Mouse (Mus musculus) adrenal gland (tissue): ENCODE results near the gene Zdhhc19.

Experiments
- intact Hi-C: fragments of 180-260 bp; cut with DNase I; formaldehyde crosslinking; loops from one replicate; pipeline ENCODE4 v1.15.1; 2025

Zdhhc19 gene

DNA sequence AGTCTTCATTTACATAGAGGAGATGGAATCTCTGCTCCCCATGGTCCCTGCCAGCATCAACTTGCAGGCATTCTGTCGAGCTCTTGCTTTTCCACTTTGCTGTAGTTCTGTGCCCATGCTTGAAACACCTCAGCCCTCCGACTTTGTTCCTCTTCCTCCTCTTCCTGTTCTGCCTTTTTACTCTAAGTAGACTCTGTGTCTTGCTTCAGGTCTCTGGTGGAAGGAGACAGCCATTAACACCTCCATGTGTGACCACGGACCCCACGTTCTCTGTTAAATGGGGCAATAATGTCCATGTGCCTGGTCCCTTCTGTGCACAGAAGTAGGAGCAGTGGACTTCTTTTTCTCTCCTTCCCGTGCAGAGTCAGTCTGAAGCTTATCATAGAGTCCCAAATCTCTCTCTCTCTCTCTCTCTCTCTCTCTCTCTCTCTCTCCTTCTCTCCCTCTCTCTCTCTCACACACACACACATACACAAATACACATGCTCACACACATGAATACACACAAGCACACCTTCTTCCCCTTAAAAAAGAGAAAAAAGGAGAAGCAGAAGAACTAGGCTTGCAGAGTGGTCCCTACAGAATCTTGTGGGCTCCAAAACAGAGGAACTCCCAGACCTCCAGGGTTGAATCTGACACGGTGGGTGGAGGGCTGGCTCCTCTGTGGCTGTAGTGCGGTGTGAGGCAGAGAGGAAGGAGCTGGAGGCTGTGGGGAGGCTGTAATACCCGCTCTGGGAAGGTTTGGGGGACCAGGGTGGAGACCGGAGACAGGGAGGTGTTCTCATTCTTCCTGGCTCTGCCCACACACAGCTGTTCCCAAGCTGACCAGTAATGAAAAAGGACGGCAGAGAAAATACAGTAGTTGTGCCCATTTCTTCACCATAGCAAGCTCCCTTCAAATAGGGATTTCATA lies 51.3 kb downstream of the Zdhhc19 start:
- intact Hi-C loops, result no loop called here

DNA sequence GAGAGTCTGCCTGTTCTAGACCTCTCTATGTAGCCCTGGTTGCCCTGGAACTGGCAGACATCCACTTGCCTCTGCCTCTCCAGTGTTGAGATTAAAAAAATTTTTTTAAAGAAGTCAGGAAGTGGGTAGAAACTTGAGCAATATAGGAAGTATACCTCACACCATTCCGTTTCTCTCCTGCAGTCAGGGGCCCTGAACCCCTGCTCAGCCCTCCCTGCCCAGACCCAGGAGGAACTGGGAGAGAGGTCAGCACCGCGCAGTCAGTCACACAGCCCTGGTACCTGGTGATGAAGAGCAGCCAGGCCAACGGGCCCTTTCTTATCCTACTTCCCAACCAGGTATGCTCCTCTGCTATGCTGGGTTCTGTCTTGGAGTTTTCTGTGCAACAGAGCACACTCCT lies 54.0 kb downstream of the Zdhhc19 start:
- intact Hi-C loops, result no loop called here

DNA sequence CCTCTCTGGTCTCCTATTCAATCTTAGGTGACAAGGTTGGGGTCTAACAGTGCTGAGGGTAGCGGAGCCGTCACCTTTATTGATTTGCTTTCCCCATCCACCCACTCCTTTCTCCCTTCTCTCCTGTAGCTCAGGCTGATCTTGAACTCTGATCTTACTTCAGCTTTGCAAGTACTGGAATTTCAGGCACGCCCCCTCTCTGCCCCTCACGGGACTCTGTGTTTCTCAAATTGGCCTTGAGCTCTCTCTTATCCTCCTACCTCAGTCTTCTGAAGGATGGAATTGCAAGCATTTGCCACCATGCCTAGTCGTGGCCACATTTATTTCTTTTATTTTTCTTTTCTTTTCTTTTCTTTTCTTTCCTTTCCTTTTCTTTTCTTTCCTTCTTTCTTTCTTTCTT lies 54.4 kb downstream of the Zdhhc19 start:
- intact Hi-C loops, result no loop called here

DNA sequence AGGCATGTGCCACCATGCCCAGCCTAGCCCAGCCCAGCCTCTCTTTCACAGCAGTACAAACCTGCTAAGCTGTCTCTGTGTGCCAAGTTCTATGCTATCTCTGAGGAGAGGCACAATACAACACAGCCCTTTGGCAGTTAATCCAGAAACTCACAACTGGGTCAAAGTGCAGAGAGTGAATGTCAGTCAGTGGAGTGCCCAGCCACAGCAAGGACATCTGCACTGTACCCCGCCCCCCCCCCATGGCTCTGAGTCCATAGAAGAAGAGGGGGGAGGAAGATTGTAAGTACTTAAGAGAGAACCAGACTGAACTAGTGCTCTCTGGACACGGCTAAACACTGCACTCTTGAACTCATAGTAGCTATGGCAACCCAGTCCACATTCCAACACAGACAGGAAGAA lies 55.3 kb downstream of the Zdhhc19 start:
- intact Hi-C loops, result no loop called here

DNA sequence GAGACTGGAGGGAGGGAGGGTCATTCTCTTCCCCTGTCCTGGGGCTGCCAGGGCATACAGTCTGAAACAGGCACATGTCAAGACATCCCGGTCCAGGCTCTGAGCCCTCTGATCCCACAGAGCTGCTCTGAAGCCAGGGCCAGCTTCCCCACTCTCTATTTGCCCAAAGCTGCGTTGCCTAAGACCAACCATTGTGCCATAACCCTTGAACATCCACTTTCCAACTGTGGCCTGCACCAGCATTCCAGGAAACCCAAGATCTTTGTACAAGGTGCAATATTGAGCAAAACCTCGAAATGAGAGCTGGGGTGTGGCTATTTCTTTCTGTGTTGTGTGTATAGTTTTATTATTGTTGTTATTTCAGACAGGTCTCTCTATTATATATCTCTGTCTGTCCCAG lies 59.5 kb downstream of the Zdhhc19 start:
- intact Hi-C loops, result no loop called here

DNA sequence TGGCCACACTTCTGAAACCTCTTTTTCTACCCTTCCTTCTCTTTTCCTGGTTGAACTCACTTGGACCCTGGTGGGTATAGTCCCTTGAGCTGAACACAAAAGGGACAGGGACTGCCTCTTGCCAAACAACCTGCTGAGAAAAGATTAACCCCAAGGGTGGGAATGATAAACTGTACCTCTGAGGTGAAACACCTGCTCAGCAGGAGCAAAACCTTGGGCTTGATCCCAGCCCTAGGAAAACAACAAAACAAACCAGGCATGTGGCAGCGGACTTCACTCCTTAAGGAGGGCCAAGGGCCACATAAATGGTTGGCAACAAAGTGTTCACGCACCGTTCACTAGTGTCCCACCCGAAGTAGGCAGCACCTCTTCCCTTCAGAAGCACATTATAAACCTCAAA lies 63.4 kb downstream of the Zdhhc19 start:
- intact Hi-C loops, result no loop called here

DNA sequence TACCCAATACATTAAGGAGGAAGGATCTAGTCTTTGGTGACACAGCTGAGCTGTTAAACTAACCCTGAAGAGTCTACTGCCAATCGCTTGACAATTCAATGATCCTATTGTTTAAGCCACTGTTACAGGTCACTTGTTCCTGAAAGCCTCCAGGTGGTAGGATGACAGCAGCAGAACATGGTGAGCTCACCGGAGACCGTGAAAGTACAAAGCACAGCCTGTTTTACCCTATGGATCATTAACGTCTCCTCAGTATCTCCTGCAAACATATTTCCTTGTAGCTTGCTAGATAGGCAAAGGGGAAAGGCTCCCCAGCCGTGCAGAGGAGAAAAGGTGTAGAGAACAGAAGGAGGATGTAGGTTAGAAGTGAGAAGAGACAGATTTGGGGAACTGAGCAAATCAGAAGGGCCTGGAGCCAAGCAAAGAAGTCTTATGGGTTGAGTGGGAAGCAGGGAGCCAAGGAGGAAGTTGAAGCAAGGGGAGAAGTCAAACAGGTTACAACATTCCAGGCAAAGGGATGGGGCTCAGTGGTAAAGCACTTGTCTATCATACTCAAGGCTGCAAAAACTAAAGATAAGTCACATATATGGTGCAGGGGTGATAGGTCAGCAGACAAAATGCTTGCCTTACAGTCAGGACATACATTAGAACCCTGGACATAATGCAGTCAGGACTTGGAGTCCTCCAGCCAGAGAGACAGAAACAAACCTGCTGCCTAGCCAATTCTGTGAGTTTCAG lies 67.2 kb downstream of the Zdhhc19 start:
- intact Hi-C loops, result no loop called here

DNA sequence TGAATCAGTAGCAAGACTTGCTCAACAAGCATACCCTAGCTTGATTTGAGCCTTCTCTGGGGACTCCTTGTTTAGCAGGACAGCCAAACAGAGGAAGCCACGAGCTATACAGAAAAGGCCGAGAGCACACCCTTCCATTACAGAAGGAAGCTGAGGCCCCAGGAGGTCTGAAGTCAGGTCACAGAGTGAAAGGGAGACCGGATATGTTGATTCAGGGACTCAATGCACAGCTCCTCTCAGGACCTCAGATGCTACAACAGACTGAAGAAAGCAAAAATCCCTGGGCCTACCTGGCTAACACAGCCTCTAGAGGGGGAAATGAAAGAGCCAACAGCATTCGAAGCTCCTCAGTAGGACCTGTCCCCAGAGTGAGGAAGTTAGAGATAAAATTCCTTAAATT lies 71.2 kb downstream of the Zdhhc19 start:
- intact Hi-C loops, result no loop called here

DNA sequence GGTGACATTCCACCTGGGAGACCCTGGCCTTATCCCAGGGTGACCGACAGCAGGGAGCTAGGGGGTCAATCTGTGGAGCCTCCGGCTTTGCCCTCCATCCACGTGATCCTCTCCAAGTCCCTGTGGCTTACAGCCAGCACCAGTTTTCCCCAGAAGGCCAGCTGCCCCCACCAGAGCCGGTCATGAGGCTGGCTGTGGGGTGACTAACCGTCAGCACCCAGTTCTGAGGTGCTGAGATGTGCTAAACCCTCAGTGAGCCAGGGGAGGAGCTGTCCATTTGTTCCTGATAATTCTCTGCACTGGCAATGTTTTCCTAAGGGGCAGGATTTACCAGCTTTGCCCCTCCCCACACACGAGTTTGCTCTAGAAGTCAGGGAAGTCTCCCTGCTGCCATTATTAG lies 72.3 kb downstream of the Zdhhc19 start:
- intact Hi-C loops, result no loop called here

DNA sequence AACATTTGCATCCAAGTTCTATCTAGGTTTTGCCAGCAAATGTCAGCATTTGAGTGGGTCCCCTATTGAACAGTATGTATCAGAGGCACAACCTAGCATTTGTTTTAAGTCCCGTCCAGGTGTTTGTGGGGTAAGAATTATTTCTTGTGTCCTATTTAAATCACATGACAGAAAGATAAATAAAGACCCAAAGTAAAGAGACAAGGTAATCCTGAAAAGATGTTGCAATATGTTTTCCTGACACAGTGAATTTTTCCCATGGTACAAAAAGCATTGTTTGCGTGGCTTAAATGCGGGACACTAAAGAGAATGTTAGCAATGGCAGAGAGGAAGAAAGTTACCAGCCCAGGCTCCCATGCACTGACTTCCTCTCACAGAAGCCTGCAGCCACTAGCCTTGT lies 74.0 kb downstream of the Zdhhc19 start:
- intact Hi-C loops, result no loop called here

DNA sequence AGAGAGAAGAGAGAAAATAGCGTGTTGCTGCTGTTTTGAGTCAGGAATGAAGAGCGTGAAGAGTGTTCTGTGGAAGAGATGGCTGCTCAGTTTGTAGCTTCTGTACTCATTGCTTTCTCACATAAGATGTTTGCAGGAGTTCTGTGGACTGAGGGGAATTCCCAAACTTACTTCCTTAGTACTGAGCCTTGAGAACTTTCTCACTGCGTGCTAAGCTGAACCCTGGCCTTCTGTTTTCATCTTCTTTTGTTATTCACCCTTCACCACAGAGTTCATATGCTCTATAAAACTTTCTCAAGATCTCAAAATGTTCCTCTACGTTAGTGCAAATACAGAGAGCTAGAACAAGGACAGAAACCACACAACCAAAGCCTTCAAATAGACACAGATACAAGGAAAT lies 76.5 kb downstream of the Zdhhc19 start:
- intact Hi-C loops, result no loop called here

DNA sequence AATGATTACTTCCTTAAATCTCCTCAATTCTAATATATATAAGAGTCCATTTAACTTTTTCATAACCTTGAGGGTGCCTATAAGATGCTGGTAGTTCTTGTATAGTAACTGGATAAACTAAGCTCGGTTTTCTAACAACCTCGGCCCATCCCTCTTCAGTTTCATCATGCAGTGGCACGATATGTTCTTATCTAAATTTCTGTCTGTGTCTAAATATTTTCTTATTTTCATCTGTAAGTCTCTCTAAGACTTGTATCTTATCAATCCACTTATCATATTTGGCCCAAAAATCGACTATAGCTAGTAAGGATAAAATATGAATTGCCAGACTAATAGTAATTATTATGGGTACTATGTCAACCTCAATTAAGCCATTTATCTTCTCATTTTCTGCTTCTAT lies 90.4 kb downstream of the Zdhhc19 start:
- intact Hi-C loops, result no loop called here

DNA sequence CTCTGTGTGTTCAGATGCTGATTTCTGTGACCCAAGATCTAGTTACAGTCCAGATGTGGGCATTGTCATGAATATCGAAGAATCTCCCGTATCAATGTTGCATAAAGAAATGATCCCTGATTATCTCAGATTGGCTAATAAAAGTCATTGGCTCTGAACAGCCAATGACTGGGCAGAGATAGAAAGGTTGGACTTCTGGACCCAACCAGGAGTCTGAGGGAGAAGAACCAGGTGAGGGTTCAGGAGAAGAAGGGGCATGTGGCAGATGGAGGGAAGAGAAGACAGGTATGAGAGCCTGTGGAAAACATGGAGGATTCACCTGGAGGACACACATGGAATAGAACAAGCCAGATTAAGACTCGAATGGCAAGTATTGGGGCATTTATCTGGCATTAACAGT lies 92.5 kb downstream of the Zdhhc19 start:
- intact Hi-C loops, result no loop called here

DNA sequence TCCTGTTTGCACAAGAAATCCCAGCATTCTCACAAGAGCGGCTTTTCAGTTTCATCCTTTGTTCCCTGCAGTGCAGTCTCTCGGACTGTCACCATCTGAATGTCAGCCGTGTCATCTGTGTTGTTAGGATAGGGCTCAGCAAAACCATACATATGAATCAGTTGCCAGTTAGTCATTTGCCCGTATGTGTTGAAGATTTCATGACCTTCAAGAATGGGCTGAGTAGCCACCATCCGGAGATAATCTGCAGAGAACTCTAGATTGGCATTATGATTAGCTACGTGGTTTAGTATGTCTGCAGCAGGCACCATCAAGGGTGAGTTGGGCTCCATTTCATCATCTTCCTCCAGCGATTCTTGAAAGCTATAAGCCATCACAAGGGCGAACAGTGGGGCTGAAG lies 95.5 kb downstream of the Zdhhc19 start:
- intact Hi-C loops, result no loop called here

DNA sequence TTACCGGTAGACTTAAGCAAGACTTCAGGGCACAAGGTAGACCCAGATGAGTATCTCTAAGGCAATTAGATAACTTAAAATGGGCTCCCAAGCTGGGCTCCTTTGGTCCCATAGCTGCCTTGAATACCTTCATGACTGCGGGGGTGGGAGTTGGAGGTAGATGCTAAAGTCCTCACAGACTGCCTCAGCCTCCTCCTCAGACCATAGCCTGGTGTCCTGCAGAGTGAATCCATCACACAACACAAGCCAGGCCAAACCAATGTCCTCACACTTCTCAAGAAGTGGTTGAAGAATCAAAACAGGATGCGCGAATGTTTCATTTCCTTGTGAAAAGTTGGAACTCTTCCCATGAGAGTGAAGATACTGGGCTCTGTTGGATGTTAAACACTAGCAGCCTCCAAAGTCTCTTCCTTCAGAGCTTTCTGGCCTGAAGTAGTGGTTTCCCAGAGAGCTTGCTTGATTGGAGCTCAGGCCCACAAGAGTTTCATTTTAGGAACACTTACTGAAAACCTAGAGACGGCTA lies 97.3 kb downstream of the Zdhhc19 start:
- intact Hi-C loops, result no loop called here

DNA sequence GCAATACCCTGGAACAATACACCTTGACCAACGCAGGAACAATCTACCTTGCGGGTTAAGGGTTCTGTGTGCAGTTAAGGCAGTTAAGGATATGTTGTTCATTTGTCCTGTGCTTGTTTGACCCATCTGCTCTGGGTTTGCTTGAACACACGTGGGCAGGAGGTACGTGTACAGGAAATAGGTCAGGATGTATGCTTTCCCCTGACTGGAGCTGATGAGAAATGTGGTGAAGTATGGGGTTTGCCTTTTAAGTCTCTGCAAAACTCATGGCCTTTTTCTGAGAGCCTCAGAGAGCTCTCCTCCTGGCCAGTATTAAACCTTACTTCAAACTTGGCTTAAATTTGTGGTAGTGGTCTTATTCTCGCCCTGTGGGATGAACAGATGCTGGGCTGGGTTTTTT lies 97.9 kb downstream of the Zdhhc19 start:
- intact Hi-C loops, result no loop called here

DNA sequence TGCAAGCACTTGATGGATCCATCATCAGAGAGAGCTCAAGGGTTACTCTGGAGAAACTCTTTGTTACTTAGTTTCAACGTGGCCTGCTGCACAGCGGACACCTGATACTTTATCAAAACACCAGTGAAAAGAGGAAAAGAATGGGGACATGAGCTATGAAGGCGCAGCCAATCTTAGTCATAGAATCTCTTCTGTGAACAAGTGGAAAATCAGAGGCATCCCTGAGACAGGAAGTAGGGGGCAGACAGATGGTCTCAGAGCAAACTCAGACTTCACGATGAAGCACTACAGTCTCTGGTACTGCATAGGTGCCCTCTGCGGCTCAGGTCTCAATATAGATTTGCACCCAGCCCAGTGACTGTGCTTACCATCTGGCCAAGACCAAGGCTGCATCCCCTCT lies 98.6 kb downstream of the Zdhhc19 start:
- intact Hi-C loops, result no loop called here

DNA sequence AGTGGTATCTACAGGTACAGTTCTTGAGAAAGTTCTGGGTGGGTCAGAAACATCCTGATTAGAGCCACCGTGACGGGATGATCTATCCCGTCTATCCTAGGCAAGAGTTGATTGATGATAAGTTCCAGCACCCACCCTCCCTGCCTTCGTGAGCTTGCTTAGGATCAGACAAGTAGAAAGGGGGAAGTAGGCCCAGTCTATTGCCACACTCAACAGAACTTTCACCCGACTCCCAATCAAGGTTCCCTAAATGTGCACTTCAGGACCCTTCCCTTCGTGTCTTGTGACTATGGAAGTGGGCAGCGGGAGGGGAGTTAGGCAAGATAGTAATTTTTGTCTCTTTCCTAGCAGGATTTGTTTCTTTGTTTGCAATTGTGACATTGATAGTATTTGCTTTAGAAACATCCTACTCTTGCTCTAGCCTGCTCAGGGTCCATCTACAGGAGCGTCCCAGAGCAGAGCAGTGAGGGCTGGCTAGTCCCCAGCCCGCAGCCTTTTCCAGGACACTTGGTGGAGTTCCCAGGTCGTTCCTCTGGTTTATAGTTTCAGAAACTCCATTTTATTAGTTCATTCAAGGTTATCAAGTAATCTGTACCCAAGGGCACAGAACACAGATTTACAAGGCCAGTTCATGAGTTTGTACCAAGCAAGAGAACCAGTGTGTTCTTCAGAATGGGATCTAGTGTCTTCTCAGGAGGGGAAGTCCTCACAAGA lies 99.2 kb downstream of the Zdhhc19 start:
- intact Hi-C loops, result no loop called here

DNA sequence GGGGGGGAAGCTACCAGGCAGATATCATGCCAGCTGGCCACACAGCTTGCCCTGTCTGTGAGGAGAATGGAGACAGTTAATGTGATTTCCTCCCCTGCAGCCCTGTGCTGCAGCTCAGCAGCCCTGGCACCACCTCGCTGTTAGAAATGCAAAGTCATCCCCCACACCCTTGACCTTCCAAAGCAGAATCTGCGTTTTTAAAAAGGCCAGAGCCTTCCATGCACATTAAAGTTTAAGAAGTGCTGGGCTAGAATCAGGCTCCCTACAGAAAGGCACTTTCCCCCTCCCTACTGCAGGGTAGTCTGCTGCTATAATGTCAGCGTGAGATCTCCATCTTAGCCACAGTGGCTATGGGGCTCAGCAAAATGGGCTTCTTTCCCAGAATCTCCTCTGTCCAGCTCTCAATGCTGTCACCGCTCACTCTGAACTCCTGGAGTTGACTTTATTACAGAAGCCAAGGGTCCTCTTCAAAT lies 101.9 kb downstream of the Zdhhc19 start:
- intact Hi-C loops, result no loop called here

DNA sequence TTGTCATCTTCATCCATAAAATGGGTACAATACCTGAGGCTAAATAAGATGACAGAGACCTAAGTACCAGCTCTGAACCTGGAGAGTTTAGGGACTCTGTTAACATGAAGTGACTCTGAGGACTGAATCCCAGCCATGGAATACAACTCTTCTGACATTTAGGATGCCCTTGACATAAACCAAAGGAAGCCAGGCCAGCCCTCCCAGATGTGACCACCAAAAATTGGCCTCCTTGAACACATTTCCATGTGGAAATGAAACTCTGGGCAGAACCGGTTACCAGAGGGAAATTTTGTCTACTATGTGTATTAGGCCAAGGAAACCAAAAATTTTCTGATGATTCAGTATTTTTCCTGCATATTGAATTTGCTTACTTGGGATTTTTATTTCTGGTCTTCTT lies 103.1 kb downstream of the Zdhhc19 start:
- intact Hi-C loops, result no loop called here

DNA sequence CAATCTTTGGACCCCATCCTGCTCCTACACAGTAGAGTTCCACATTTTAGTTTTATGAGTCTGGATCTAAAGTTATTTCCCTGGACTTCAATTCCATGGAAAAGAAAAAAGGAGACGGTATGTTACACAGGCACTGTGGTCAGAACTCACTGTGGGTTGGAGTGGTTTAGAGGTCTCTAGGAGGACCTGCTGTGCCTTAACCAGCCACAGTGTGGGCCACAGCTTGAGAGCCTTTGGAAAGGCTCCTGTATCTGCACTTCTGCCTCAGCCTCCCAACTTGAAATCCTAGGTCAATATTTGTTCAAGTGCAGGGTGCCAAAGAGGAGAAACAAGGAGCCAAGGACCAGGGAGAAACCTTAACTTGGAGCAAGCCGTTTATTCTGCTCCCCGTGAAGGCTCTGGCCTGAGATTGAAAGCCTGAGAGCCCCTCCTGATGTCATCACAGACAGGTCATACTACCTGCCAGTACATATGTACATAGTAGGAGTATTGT lies 106.2 kb downstream of the Zdhhc19 start:
- intact Hi-C loops, result no loop called here
